Mouse (Mus musculus) G1E (cell line): ENCODE data around the gene Arhgap19.

Source experiments
- CTCF ChIP-seq: IDR thresholded peaks from 2 replicates; pipeline ENCODE4 v1.5.1; 2012; ENCODE audit warnings: low read depth, low read length, inconsistent platforms, mixed read lengths
- GATA1 ChIP-seq: IDR thresholded peaks from 2 replicates; pipeline ENCODE4 v1.6.1; 2012; ENCODE audit warnings: borderline replicate concordance, low read length, inconsistent platforms, mixed read lengths
- GATA2 ChIP-seq: IDR thresholded peaks from 2 replicates; pipeline ENCODE4 v1.6.1; 2012; ENCODE audit warnings: low read depth, low read length, inconsistent platforms, borderline replicate concordance
- POLR2AphosphoS5 ChIP-seq: IDR thresholded peaks from 2 replicates; pipeline ENCODE4 v1.6.1; 2012; ENCODE audit warnings: low read depth, low read length, inconsistent platforms; ENCODE audit not compliant: insufficient replicate concordance
- TAL1 ChIP-seq: conservative IDR thresholded peaks from 2 replicates; pipeline ENCODE4 v1.6.1; 2012; ENCODE audit warnings: low read depth, low read length, inconsistent platforms, mixed read lengths

GRCm38 (mm10) chr19:41759765-41760164, 42.1 kb downstream of the Arhgap19 start:
- TF ChIP-seq GATA1, result no peak
- TF ChIP-seq CTCF, result no peak
- no peak for TF ChIP-seq TAL1
- TF ChIP-seq POLR2AphosphoS5, result no peak
- no peak for TF ChIP-seq GATA2
